ENCODE assay signal across 19 mouse cellular contexts in genomic region chr4:57428317-57428716, GRCm38 (mm10). TPM values are rescaled to one million over a fixed set of nuclear protein-coding genes. Genes with fewer than 3 reads are reported as not detected.
DNase-seq lines count a peak whose midpoint lies in the region.
"Had no signal": no experiment of that assay in that cellular context is flagged by ENCODE, and none has a peak within 500 bp of the region (broad histone marks: within the 10 kb centered on the region; RNA-seq: fewer than 3 reads in every experiment).

No protein-coding gene starts in this region.

- no peak overlapping the region for H3K4me3 ChIP-seq in heart, embryonic 10.5 days
- H3K4me3 ChIP-seq: embryonic facial prominence, embryonic 12.5 days; forebrain, embryonic 15.5 days; heart, embryonic 13.5 days; hindbrain, embryonic 15.5 days had no signal

- 0 out of 2 replicates have a peak, but pooled peaks cover under 1% of the 10 kb centered on the region for H3K4me1 ChIP-seq in heart, embryonic 10.5 days
- H3K4me1 ChIP-seq: embryonic facial prominence, embryonic 12.5 days; forebrain, embryonic 15.5 days; heart, embryonic 13.5 days had no signal

- WGBS in heart, embryonic 10.5 days, result 74% methylated on average over 8 of the region's 8 CpGs

- H3K27ac ChIP-seq in heart, embryonic 10.5 days, result no peak overlapping the region
- H3K27ac ChIP-seq: embryonic facial prominence, embryonic 12.5 days; forebrain, embryonic 15.5 days; heart, embryonic 13.5 days; hindbrain, embryonic 15.5 days had no signal

- no peaks in the 10 kb centered on the region for H3K36me3 ChIP-seq in heart, embryonic 10.5 days
- H3K36me3 ChIP-seq: embryonic facial prominence, embryonic 12.5 days; forebrain, embryonic 15.5 days; heart, embryonic 13.5 days; hindbrain, embryonic 15.5 days had no signal

- DNase-seq in cerebellum, adult 9-11 months, result peak; percentile 23
- DNase-seq in cerebellum, adult 18-20 months, result no peak
- peak; percentile 57 to 77 for DNase-seq in layer of hippocampus, adult 8-10 months (ENCODE audit: low spot score in 2 of 2)
- no peak for DNase-seq in layer of hippocampus, postnatal 25 days (ENCODE audit: extremely low spot score in 1 of 2, low spot score in 1 of 2)
- peak; percentile 38 for DNase-seq in right cerebral cortex, adult 18-20 months
- no peak for DNase-seq in right cerebral cortex, postnatal 10 days (ENCODE audit: low spot score in 2 of 2)
- no peak for DNase-seq in heart, embryonic 10.5 days (ENCODE audit: low spot score)
- DNase-seq: adrenal gland, postnatal 14 days; cerebellum, postnatal 14 days; gastrocnemius, postnatal 14 days; heart, postnatal 36 days had no signal

- peaks cover 21% of the 10 kb centered on the region for H3K27me3 ChIP-seq in heart, embryonic 10.5 days (ENCODE audit: insufficient read depth, poor library complexity, severe bottlenecking)

- no peaks in the 10 kb centered on the region for H3K9me3 ChIP-seq in heart, embryonic 10.5 days
- H3K9me3 ChIP-seq: embryonic facial prominence, embryonic 12.5 days; forebrain, embryonic 15.5 days; heart, embryonic 13.5 days; hindbrain, embryonic 15.5 days had no signal

RNA-seq across cellular contexts. Expression of gene Palm2, which starts 5.7 kb away (rescaled TPM):
- total RNA-seq in layer of hippocampus, adult 8-10 months (2022), result 10 to 100 TPM; 34.5 to 52.4 (median 45.2) TPM
- 10 to 100 TPM; 43.4 to 46.0 TPM for total RNA-seq in layer of hippocampus, postnatal 25 days (2021)
- polyA plus RNA-seq in heart, embryonic 10.5 days (2016; fragmentation: Nextera tagmentation; extraction: Ambion mirVana), result 29.6 and 41.8 TPM in 2 replicates
- total RNA-seq: CH12.LX; common myeloid progenitor, adult 5-6 weeks; granulocyte monocyte progenitor cell, adult 5-6 weeks had no signal
- polyA plus RNA-seq: activated CD4-positive, CD25-positive, alpha-beta regulatory T cell, adult 4 months had no signal

Comparison
In these comparisons a context has a peak if more than half of its experiments do, and no peak if none do; other contexts are left out.
1. DNase-seq: peak in cerebellum, adult 9-11 months (single experiment), layer of hippocampus, adult 8-10 months (2 of 2) and right cerebral cortex, adult 18-20 months (single experiment); none in cerebellum, adult 18-20 months (0 of 2), layer of hippocampus, postnatal 25 days (0 of 2), right cerebral cortex, postnatal 10 days (0 of 2) and heart, embryonic 10.5 days (single experiment).